Mouse (Mus musculus): ENCODE data around the gene Cmya5. TPM values are rescaled to one million over a fixed set of nuclear protein-coding genes. Genes with fewer than 3 reads are reported as not detected.

The Cmya5 gene
- polyA plus RNA-seq, 1 experiment from 2014 or later: 0.39 TPM

DNA sequence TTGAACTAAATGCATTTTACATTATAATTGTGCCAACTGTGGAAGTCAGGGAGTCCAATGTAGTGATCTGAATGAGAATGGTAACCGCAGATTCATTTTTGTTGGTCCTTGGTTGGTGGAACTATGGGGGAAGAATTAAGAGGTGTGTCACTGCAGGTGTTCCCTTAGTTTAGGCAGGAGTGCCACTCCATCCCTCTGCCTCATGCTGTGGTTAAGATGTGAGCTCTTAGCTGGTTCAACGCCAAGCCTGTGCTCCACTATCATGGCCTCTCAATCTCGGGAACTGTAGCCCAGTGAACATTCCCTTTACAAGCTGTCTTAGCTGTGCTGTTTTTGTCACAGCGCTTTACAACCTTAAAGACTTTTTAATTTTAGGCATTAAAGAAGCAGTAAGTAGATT is 18.8 kb upstream of the Cmya5 start:
- Histone ChIP-seq H3K9ac (replicated peaks; ENCODE audit: low read depth, low read length) (no peak overlapping the region), H3K36me3 (ENCODE audit: control insufficient read depth, insufficient read depth, low read length) (peaks cover 4% of the 10 kb centered on the region; the same call in 1 of the 2 replicates), H3K4me3 (ENCODE audit: low read depth, low read length) (no peak overlapping the region), H3K27ac (ENCODE audit: low read depth, low read length) (no peak overlapping the region), H3K9me3 (ENCODE audit: control insufficient read depth, low read length) (no peaks in the 10 kb centered on the region), H3K4me1 (ENCODE audit: control insufficient read depth, insufficient read depth, low read length) (no peaks in the 10 kb centered on the region), H3K4me2 (ENCODE audit: low read depth, low read length) (no peak overlapping the region), H3K27me3 (ENCODE audit: control insufficient read depth, insufficient read depth, low read length) (no peaks in the 10 kb centered on the region)
- 96% methylated on average over 4 of the region's 4 CpGs for WGBS
- ATAC-seq (ENCODE audit: low read depth): no peak

DNA sequence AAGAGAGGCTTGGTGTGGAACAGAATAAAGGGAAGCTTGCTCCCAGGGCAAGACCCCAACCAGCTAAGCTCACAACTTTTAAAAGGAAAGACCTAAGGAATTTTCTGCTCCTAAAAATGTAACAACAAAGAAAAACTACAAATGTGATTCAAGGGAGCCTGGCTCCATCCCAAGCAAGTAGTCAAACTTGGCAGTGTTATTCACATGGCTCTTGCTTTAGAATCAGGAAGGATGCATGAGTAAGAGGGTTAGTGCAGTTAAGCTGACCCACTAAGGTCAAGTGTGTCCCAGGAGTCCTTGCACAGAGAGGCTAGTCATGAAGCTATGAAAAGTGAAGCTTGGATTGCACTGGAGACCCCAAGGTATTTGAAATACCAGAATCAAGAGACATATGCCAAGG is 17.9 kb upstream of the Cmya5 start:
- Histone ChIP-seq H3K36me3 (ENCODE audit: control insufficient read depth, insufficient read depth, low read length) (peaks cover 4% of the 10 kb centered on the region; the same call in 1 of the 2 replicates), H3K4me3 (ENCODE audit: low read depth, low read length) (no peak overlapping the region), H3K27ac (ENCODE audit: low read depth, low read length) (no peak overlapping the region), H3K27me3 (ENCODE audit: control insufficient read depth, insufficient read depth, low read length) (no peaks in the 10 kb centered on the region), H3K9ac (replicated peaks; ENCODE audit: low read depth, low read length) (no peak overlapping the region), H3K4me2 (ENCODE audit: low read depth, low read length) (no peak overlapping the region), H3K4me1 (ENCODE audit: control insufficient read depth, insufficient read depth, low read length) (no peaks in the 10 kb centered on the region), H3K9me3 (ENCODE audit: control insufficient read depth, low read length) (no peaks in the 10 kb centered on the region)
- ATAC-seq (ENCODE audit: low read depth): no peak

DNA sequence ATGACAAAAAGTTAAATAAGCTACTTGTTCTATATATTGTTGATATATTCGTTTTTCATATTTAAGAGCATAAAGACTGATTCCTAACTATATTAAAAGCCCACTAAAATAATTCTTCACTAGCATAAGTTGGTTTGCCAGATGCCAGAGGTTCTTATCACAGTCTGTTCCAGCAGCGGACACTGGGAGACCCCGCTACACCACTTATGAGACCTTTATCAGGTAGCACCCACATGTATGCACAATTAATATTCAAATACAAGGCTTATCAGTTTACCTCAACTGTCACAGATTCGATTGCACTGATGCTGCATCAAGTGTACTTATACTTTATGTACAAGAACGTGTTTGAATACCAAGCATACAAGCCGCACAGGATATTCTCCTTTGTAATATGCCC is 13.7 kb upstream of the Cmya5 start:
- H3K9me3 ChIP-seq (ENCODE audit: control insufficient read depth, low read length): no peaks in the 10 kb centered on the region
- no peak overlapping the region for H3K27ac ChIP-seq (ENCODE audit: low read depth, low read length)
- H3K9ac ChIP-seq (replicated peaks; ENCODE audit: low read depth, low read length): no peak overlapping the region
- H3K4me3 ChIP-seq (ENCODE audit: low read depth, low read length): no peak overlapping the region
- H3K27me3 ChIP-seq (ENCODE audit: control insufficient read depth, insufficient read depth, low read length): no peaks in the 10 kb centered on the region
- WGBS: 96% methylated on average over 6 of the region's 6 CpGs
- no peaks in the 10 kb centered on the region for H3K4me1 ChIP-seq (ENCODE audit: control insufficient read depth, insufficient read depth, low read length)
- ATAC-seq (ENCODE audit: low read depth): no peak
- H3K4me2 ChIP-seq (ENCODE audit: low read depth, low read length): no peak overlapping the region
- peaks cover 2% of the 10 kb centered on the region; the same call in 1 of the 2 replicates for H3K36me3 ChIP-seq (ENCODE audit: control insufficient read depth, insufficient read depth, low read length)

DNA sequence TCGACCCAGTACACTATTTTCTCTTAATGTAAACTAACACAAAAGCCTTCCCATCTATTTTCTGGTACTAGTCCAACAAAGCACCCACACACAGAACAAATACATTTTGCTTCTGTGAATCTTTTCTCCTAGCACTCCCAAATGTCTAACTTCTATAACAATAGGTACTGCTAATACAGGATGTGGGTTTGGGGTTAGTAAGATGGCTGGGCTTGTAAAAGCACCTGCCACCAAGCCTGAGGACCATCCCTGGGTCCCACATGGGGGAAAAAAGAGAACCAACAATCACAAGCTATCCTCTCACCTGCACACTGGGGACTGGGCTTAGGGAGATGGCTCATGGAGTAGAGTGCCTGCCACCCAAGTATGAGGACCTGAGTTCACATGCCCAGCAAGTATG is 8.8 kb upstream of the Cmya5 start:
- Histone ChIP-seq H3K36me3 (ENCODE audit: control insufficient read depth, insufficient read depth, low read length) (no peaks in the 10 kb centered on the region), H3K9me3 (ENCODE audit: control insufficient read depth, low read length) (no peaks in the 10 kb centered on the region), H3K27me3 (ENCODE audit: control insufficient read depth, insufficient read depth, low read length) (no peaks in the 10 kb centered on the region), H3K4me2 (ENCODE audit: low read depth, low read length) (no peak overlapping the region), H3K9ac (replicated peaks; ENCODE audit: low read depth, low read length) (no peak overlapping the region), H3K27ac (ENCODE audit: low read depth, low read length) (no peak overlapping the region), H3K4me3 (ENCODE audit: low read depth, low read length) (no peak overlapping the region), H3K4me1 (ENCODE audit: control insufficient read depth, insufficient read depth, low read length) (no peaks in the 10 kb centered on the region)
- WGBS: 97% methylated on average over 1 of the region's 1 CpGs
- ATAC-seq (ENCODE audit: low read depth): no peak

DNA sequence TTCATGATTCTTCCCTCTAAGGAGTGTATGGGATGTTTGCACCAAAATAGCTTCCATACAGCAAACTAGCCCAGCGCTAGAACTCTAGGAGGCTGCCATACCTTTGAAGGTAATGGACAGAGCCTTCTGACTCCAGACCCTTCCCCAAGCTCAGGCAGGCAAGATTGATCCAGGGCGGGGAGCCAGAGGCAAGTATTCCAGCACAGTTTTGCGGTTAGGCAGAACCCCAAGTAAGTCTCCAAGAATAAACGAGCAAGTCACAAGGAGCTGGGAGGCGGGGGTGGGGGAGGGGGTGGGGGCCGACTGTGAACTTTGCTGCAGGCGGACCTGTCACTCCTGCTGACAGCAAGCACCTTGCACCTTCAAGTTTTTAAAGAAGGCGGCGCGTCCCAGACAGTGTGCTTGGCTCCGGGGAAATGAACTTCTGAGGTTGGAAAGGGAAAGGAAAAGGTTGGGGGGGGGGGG is 673 bp downstream of the Cmya5 start:
- Histone ChIP-seq H3K9ac (replicated peaks; ENCODE audit: low read depth, low read length) (peak overlapping the region; percentile 54), H3K4me1 (ENCODE audit: control insufficient read depth, insufficient read depth, low read length) (peaks cover 9% of the 10 kb centered on the region; the same call in 1 of the 2 replicates), H3K36me3 (ENCODE audit: control insufficient read depth, insufficient read depth, low read length) (no peaks in the 10 kb centered on the region), H3K4me2 (ENCODE audit: low read depth, low read length) (peak overlapping the region; percentile 87), H3K9me3 (ENCODE audit: control insufficient read depth, low read length) (no peaks in the 10 kb centered on the region), H3K27ac (ENCODE audit: low read depth, low read length) (no peak overlapping the region), H3K27me3 (ENCODE audit: control insufficient read depth, insufficient read depth, low read length) (no peaks in the 10 kb centered on the region), H3K4me3 (ENCODE audit: low read depth, low read length) (peak overlapping the region; percentile 40; the same call in 1 of the 2 replicates)
- 23% methylated on average over 11 of the region's 11 CpGs for WGBS
- ATAC-seq (ENCODE audit: low read depth): peak; percentile 16

DNA sequence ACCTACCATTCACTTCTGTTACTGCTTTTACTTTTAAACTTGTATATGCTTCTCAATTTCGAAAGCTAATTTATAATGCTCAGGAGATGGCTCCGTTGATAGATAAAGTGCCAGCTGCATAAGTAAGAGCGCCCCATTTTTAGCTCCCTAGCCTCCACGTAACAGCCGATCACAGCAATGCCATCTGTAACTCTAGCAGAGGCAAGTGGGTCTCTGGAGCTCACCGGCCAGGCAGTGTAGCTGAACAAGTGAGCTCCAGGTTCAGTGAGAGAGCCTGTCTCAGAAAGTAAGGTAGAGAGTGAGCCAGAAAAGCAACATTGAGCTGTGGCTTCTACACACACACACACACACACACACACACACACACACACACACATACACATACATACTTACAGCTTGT is 3.3 kb downstream of the Cmya5 start:
- no peak overlapping the region for H3K9ac ChIP-seq (replicated peaks; ENCODE audit: low read depth, low read length)
- WGBS: 87% methylated on average over 6 of the region's 6 CpGs
- no peak overlapping the region for H3K27ac ChIP-seq (ENCODE audit: low read depth, low read length)
- peaks cover 9% of the 10 kb centered on the region; the same call in 1 of the 2 replicates for H3K4me1 ChIP-seq (ENCODE audit: control insufficient read depth, insufficient read depth, low read length)
- H3K36me3 ChIP-seq (ENCODE audit: control insufficient read depth, insufficient read depth, low read length): no peaks in the 10 kb centered on the region
- no peaks in the 10 kb centered on the region for H3K27me3 ChIP-seq (ENCODE audit: control insufficient read depth, insufficient read depth, low read length)
- ATAC-seq (ENCODE audit: low read depth): no peak
- no peak overlapping the region for H3K4me2 ChIP-seq (ENCODE audit: low read depth, low read length)
- H3K4me3 ChIP-seq (ENCODE audit: low read depth, low read length): no peak overlapping the region
- no peaks in the 10 kb centered on the region for H3K9me3 ChIP-seq (ENCODE audit: control insufficient read depth, low read length)

DNA sequence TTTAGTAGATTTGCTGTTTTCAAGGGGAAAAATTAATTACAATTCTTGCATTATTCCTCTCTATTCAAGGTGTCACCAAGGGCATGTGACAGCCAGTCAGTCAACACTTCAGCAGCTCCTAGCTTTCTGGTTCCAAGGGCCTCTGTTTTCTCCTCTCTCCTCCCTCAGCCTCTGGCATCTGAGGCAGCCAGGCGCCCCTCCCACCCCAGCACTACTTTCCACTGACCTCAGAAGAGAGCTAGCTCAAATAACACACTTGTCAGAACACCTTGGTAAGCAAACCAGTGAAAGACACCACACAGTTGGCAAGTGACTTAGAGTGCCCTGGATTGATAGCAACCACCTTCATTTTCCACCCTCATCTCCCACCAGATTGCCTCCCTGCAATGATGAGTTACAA is 6.5 kb downstream of the Cmya5 start:
- WGBS: 76% methylated on average over 1 of the region's 1 CpGs
- no peak overlapping the region for H3K4me3 ChIP-seq (ENCODE audit: low read depth, low read length)
- ATAC-seq (ENCODE audit: low read depth): no peak
- H3K4me1 ChIP-seq (ENCODE audit: control insufficient read depth, insufficient read depth, low read length): no peaks in the 10 kb centered on the region
- H3K4me2 ChIP-seq (ENCODE audit: low read depth, low read length): no peak overlapping the region
- no peaks in the 10 kb centered on the region for H3K9me3 ChIP-seq (ENCODE audit: control insufficient read depth, low read length)
- H3K27me3 ChIP-seq (ENCODE audit: control insufficient read depth, insufficient read depth, low read length): no peaks in the 10 kb centered on the region
- H3K36me3 ChIP-seq (ENCODE audit: control insufficient read depth, insufficient read depth, low read length): no peaks in the 10 kb centered on the region
- H3K9ac ChIP-seq (replicated peaks; ENCODE audit: low read depth, low read length): no peak overlapping the region
- no peak overlapping the region for H3K27ac ChIP-seq (ENCODE audit: low read depth, low read length)

DNA sequence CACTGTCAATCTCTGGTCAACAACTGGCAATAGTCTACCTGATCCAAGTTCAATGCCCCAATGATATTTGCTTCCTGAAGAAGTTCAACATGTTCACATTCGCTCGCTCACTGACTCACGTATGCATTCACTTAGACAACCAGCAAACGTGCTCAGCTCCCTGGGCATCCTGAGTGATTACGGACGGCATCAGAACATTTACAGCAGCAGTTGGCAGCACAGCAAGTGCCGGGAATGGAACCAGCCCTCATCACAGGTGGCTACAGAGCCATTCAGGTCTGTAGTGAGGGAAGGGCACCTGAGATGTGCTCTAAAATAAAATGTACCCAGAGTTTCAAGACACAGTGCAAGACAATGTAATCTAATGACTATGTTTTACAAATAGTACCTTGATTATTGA is 7.4 kb downstream of the Cmya5 start:
- 87% methylated on average over 7 of the region's 7 CpGs for WGBS
- Histone ChIP-seq H3K27ac (ENCODE audit: low read depth, low read length) (no peak overlapping the region), H3K9me3 (ENCODE audit: control insufficient read depth, low read length) (no peaks in the 10 kb centered on the region), H3K27me3 (ENCODE audit: control insufficient read depth, insufficient read depth, low read length) (no peaks in the 10 kb centered on the region), H3K4me2 (ENCODE audit: low read depth, low read length) (no peak overlapping the region), H3K36me3 (ENCODE audit: control insufficient read depth, insufficient read depth, low read length) (no peaks in the 10 kb centered on the region), H3K9ac (replicated peaks; ENCODE audit: low read depth, low read length) (no peak overlapping the region), H3K4me3 (ENCODE audit: low read depth, low read length) (no peak overlapping the region), H3K4me1 (ENCODE audit: control insufficient read depth, insufficient read depth, low read length) (no peaks in the 10 kb centered on the region)
- ATAC-seq (ENCODE audit: low read depth): no peak

DNA sequence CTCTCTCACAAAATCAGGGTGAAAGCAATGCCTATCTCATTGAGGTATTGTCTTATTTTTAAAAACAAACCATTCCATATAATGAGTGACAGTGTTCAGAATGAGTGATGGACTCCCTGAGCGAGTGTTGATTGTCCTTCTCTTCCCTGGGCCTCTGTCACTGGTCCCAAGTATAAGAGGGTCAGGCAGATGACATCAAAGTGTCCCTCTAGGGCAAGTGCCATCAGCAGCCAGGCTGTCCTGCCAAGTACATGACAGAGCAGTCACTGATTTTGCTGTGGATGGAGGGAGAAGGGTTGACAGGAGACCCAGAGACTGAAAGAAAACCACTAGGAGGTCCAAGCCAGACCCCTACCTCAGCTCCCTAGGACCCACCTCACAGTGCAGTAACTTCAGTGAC is 8.3 kb downstream of the Cmya5 start:
- Histone ChIP-seq H3K27ac (ENCODE audit: low read depth, low read length) (no peak overlapping the region), H3K4me1 (ENCODE audit: control insufficient read depth, insufficient read depth, low read length) (no peaks in the 10 kb centered on the region), H3K27me3 (ENCODE audit: control insufficient read depth, insufficient read depth, low read length) (no peaks in the 10 kb centered on the region), H3K9me3 (ENCODE audit: control insufficient read depth, low read length) (no peaks in the 10 kb centered on the region), H3K9ac (replicated peaks; ENCODE audit: low read depth, low read length) (no peak overlapping the region), H3K4me2 (ENCODE audit: low read depth, low read length) (no peak overlapping the region), H3K36me3 (ENCODE audit: control insufficient read depth, insufficient read depth, low read length) (no peaks in the 10 kb centered on the region), H3K4me3 (ENCODE audit: low read depth, low read length) (no peak overlapping the region)
- ATAC-seq (ENCODE audit: low read depth): no peak
- 86% methylated on average over 1 of the region's 1 CpGs for WGBS

DNA sequence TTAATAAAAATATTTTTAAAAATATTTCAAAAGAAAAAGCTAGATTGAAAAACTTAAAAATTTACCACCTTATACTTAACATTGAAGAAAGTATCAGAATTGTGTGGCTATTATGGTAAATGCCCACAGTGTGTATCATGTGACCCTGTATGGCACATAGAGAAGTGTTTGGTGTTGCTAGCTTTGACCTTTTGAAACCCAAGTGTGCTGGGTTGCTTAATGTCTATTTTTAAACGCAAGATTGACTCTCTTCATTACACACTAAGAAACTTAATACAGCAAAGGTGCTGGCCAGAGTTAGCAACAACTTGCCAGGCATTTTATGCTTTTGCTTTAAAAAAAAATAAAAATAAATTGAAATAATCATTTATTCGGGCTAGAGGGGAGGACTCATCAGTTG is 9.0 kb downstream of the Cmya5 start:
- H3K4me1 ChIP-seq (ENCODE audit: control insufficient read depth, insufficient read depth, low read length): no peaks in the 10 kb centered on the region

More for the DNA sequence above, 9.0 kb downstream of the Cmya5 start:
- Histone ChIP-seq H3K4me3 (ENCODE audit: low read depth, low read length) (no peak overlapping the region), H3K27me3 (ENCODE audit: control insufficient read depth, insufficient read depth, low read length) (no peaks in the 10 kb centered on the region), H3K36me3 (ENCODE audit: control insufficient read depth, insufficient read depth, low read length) (no peaks in the 10 kb centered on the region), H3K9me3 (ENCODE audit: control insufficient read depth, low read length) (no peaks in the 10 kb centered on the region), H3K9ac (replicated peaks; ENCODE audit: low read depth, low read length) (no peak overlapping the region), H3K4me2 (ENCODE audit: low read depth, low read length) (no peak overlapping the region), H3K27ac (ENCODE audit: low read depth, low read length) (no peak overlapping the region)
- ATAC-seq (ENCODE audit: low read depth): no peak
- 87% methylated on average over 2 of the region's 2 CpGs for WGBS
